Mouse (Mus musculus): ENCODE results near the gene Dbi. TPM values are rescaled to one million over a fixed set of nuclear protein-coding genes. Genes with fewer than 3 reads are reported as not detected.

Dbi gene
- polyA plus RNA-seq, 1 experiment, result 354 TPM

- no peak overlapping the region for H3K27ac ChIP-seq (ENCODE audit: insufficient read depth, low read length)
- no peaks in the 10 kb centered on the region for H3K27me3 ChIP-seq (ENCODE audit: control insufficient read depth, insufficient read depth, low read length, poor library complexity, severe bottlenecking)
- H3K9me3 ChIP-seq (replicated peaks; ENCODE audit: control insufficient read depth, insufficient read depth, low read length, poor library complexity, severe bottlenecking), result no peaks in the 10 kb centered on the region
- no peak overlapping the region for H3K4me3 ChIP-seq (ENCODE audit: low read depth, low read length)
- no peaks in the 10 kb centered on the region for H3K36me3 ChIP-seq (ENCODE audit: control insufficient read depth, insufficient read depth, low read length, poor library complexity, severe bottlenecking)
- H3K4me1 ChIP-seq (ENCODE audit: control insufficient read depth, insufficient read depth, low read length), result no peaks in the 10 kb centered on the region
- no peak overlapping the region for H3K9ac ChIP-seq (ENCODE audit: low read depth, poor library complexity, severe bottlenecking)
- TF ChIP-seq EP300 (IDR thresholded peaks at IDR 0.05; ENCODE audit: insufficient read depth, low read depth, low read length) (no peak), CTCF (IDR thresholded peaks at IDR 0.05; ENCODE audit: low read depth, low read length) (no peak), POLR2A (IDR thresholded peaks at IDR 0.05; ENCODE audit: insufficient read depth, low read length) (no peak)
These were observed 15.3 kb downstream of the Dbi start for GRCm38 (mm10) chr1:120105556-120105959.

- no peak overlapping the region for H3K4me3 ChIP-seq (ENCODE audit: low read depth, low read length)
- H3K9me3 ChIP-seq (replicated peaks; ENCODE audit: control insufficient read depth, insufficient read depth, low read length, poor library complexity, severe bottlenecking), result peaks cover under 1% of the 10 kb centered on the region; the same call in 1 of the 2 replicates
- no peak for TF ChIP-seq EP300 (IDR thresholded peaks at IDR 0.05; ENCODE audit: insufficient read depth, low read depth, low read length)
- no peak for TF ChIP-seq POLR2A (IDR thresholded peaks at IDR 0.05; ENCODE audit: insufficient read depth, low read length)
- TF ChIP-seq CTCF (IDR thresholded peaks at IDR 0.05; ENCODE audit: low read depth, low read length), result no peak
These were observed 19.7 kb downstream of the Dbi start for GRCm38 (mm10) chr1:120101227-120101609.

GRCm38 (mm10) chr1:120100456-120101226 lies 20.2 kb downstream of the Dbi start:
- Histone ChIP-seq H3K9ac (ENCODE audit: low read depth, poor library complexity, severe bottlenecking) (no peak overlapping the region), H3K9me3 (replicated peaks; ENCODE audit: control insufficient read depth, insufficient read depth, low read length, poor library complexity, severe bottlenecking) (peaks cover 3% of the 10 kb centered on the region), H3K36me3 (ENCODE audit: control insufficient read depth, insufficient read depth, low read length, poor library complexity, severe bottlenecking) (no peaks in the 10 kb centered on the region), H3K27me3 (ENCODE audit: control insufficient read depth, insufficient read depth, low read length, poor library complexity, severe bottlenecking) (no peaks in the 10 kb centered on the region), H3K27ac (ENCODE audit: insufficient read depth, low read length) (no peak overlapping the region), H3K4me1 (ENCODE audit: control insufficient read depth, insufficient read depth, low read length) (no peaks in the 10 kb centered on the region), H3K4me3 (ENCODE audit: low read depth, low read length) (no peak overlapping the region)
- TF ChIP-seq POLR2A (IDR thresholded peaks at IDR 0.05; ENCODE audit: insufficient read depth, low read length), result no peak
- TF ChIP-seq EP300 (IDR thresholded peaks at IDR 0.05; ENCODE audit: insufficient read depth, low read depth, low read length), result no peak
- no peak for TF ChIP-seq CTCF (IDR thresholded peaks at IDR 0.05; ENCODE audit: low read depth, low read length)

More at GRCm38 (mm10) chr1:120101227-120101609, 19.7 kb downstream of the Dbi start:
- no peaks in the 10 kb centered on the region for H3K36me3 ChIP-seq (ENCODE audit: control insufficient read depth, insufficient read depth, low read length, poor library complexity, severe bottlenecking)
- no peaks in the 10 kb centered on the region for H3K4me1 ChIP-seq (ENCODE audit: control insufficient read depth, insufficient read depth, low read length)
- H3K9ac ChIP-seq (ENCODE audit: low read depth, poor library complexity, severe bottlenecking), result no peak overlapping the region
- no peak overlapping the region for H3K27ac ChIP-seq (ENCODE audit: insufficient read depth, low read length)
- H3K27me3 ChIP-seq (ENCODE audit: control insufficient read depth, insufficient read depth, low read length, poor library complexity, severe bottlenecking), result no peaks in the 10 kb centered on the region

- Histone ChIP-seq H3K4me1 (ENCODE audit: control insufficient read depth, insufficient read depth, low read length) (no peaks in the 10 kb centered on the region), H3K36me3 (ENCODE audit: control insufficient read depth, insufficient read depth, low read length, poor library complexity, severe bottlenecking) (no peaks in the 10 kb centered on the region), H3K27me3 (ENCODE audit: control insufficient read depth, insufficient read depth, low read length, poor library complexity, severe bottlenecking) (no peaks in the 10 kb centered on the region), H3K4me3 (ENCODE audit: low read depth, low read length) (no peak overlapping the region), H3K9ac (ENCODE audit: low read depth, poor library complexity, severe bottlenecking) (no peak overlapping the region), H3K27ac (ENCODE audit: insufficient read depth, low read length) (no peak overlapping the region), H3K9me3 (replicated peaks; ENCODE audit: control insufficient read depth, insufficient read depth, low read length, poor library complexity, severe bottlenecking) (peaks cover 3% of the 10 kb centered on the region)
- TF ChIP-seq CTCF (IDR thresholded peaks at IDR 0.05; ENCODE audit: low read depth, low read length), result no peak
- no peak for TF ChIP-seq EP300 (IDR thresholded peaks at IDR 0.05; ENCODE audit: insufficient read depth, low read depth, low read length)
- TF ChIP-seq POLR2A (IDR thresholded peaks at IDR 0.05; ENCODE audit: insufficient read depth, low read length), result no peak
These were observed 21.4 kb downstream of the Dbi start for GRCm38 (mm10) chr1:120099483-120099882.

- Histone ChIP-seq H3K9me3 (replicated peaks; ENCODE audit: control insufficient read depth, insufficient read depth, low read length, poor library complexity, severe bottlenecking) (peaks cover 4% of the 10 kb centered on the region), H3K27ac (ENCODE audit: insufficient read depth, low read length) (no peak overlapping the region), H3K4me3 (ENCODE audit: low read depth, low read length) (no peak overlapping the region), H3K36me3 (ENCODE audit: control insufficient read depth, insufficient read depth, low read length, poor library complexity, severe bottlenecking) (no peaks in the 10 kb centered on the region), H3K9ac (ENCODE audit: low read depth, poor library complexity, severe bottlenecking) (no peak overlapping the region), H3K27me3 (ENCODE audit: control insufficient read depth, insufficient read depth, low read length, poor library complexity, severe bottlenecking) (no peaks in the 10 kb centered on the region), H3K4me1 (ENCODE audit: control insufficient read depth, insufficient read depth, low read length) (no peaks in the 10 kb centered on the region)
- peak; percentile 45 for TF ChIP-seq CTCF (IDR thresholded peaks at IDR 0.05; ENCODE audit: low read depth, low read length)
- TF ChIP-seq POLR2A (IDR thresholded peaks at IDR 0.05; ENCODE audit: insufficient read depth, low read length), result no peak
These were observed 22.6 kb downstream of the Dbi start for GRCm38 (mm10) chr1:120098327-120098726.

- Histone ChIP-seq H3K4me1 (ENCODE audit: control insufficient read depth, insufficient read depth, low read length) (no peaks in the 10 kb centered on the region), H3K9ac (ENCODE audit: low read depth, poor library complexity, severe bottlenecking) (no peak overlapping the region), H3K4me3 (ENCODE audit: low read depth, low read length) (no peak overlapping the region), H3K27ac (ENCODE audit: insufficient read depth, low read length) (no peak overlapping the region), H3K36me3 (ENCODE audit: control insufficient read depth, insufficient read depth, low read length, poor library complexity, severe bottlenecking) (no peaks in the 10 kb centered on the region), H3K9me3 (replicated peaks; ENCODE audit: control insufficient read depth, insufficient read depth, low read length, poor library complexity, severe bottlenecking) (peaks cover 16% of the 10 kb centered on the region), H3K27me3 (ENCODE audit: control insufficient read depth, insufficient read depth, low read length, poor library complexity, severe bottlenecking) (no peaks in the 10 kb centered on the region)
- no peak for TF ChIP-seq EP300 (IDR thresholded peaks at IDR 0.05; ENCODE audit: insufficient read depth, low read depth, low read length)
- no peak for TF ChIP-seq CTCF (IDR thresholded peaks at IDR 0.05; ENCODE audit: low read depth, low read length)
These were observed 26.0 kb downstream of the Dbi start for GRCm38 (mm10) chr1:120094920-120095319.
